Mouse (Mus musculus): Measurements from ENCODE around the gene Rin2. TPM values are rescaled to one million over a fixed set of nuclear protein-coding genes. Genes with fewer than 3 reads are reported as not detected.

The Rin2 gene
- polyA plus RNA-seq, 1 experiment from 2014 or later = 32.5 TPM

- WGBS = 49% methylated on average over 9 of the region's 9 CpGs
- no peak for ATAC-seq (ENCODE audit: low FRiP score, low TSS enrichment)
- peaks cover 7% of the 10 kb centered on the region; the same call in 1 of the 2 replicates for H3K36me3 ChIP-seq (ENCODE audit: insufficient read depth, low read length)
- H3K9me3 ChIP-seq (ENCODE audit: low read length) = peaks cover 8% of the 10 kb centered on the region
- no peak overlapping the region for H3K4me2 ChIP-seq (replicated peaks; ENCODE audit: low read depth, low read length)
- H3K9ac ChIP-seq (replicated peaks; ENCODE audit: low read length) = no peak overlapping the region
- no peak overlapping the region for H3K4me3 ChIP-seq (ENCODE audit: low read length)
- H3K4me1 ChIP-seq (ENCODE audit: insufficient read depth, low read length) = peaks cover 83% of the 10 kb centered on the region
- H3K27me3 ChIP-seq (ENCODE audit: insufficient read depth, low read length) = no peaks in the 10 kb centered on the region
- peak overlapping the region; percentile 61 for H3K27ac ChIP-seq (ENCODE audit: low read length)
Measured at GRCm38 (mm10) chr2:145680762-145681161, 5.7 kb downstream of the Rin2 start.

- no peak overlapping the region for H3K4me3 ChIP-seq (ENCODE audit: low read length)
- no peak for ATAC-seq (ENCODE audit: low FRiP score, low TSS enrichment)
- H3K36me3 ChIP-seq (ENCODE audit: insufficient read depth, low read length) = peaks cover 7% of the 10 kb centered on the region; the same call in 1 of the 2 replicates
- 77% methylated on average over 4 of the region's 4 CpGs for WGBS
- no peak overlapping the region for H3K4me2 ChIP-seq (replicated peaks; ENCODE audit: low read depth, low read length)
- no peaks in the 10 kb centered on the region for H3K27me3 ChIP-seq (ENCODE audit: insufficient read depth, low read length)
- H3K4me1 ChIP-seq (ENCODE audit: insufficient read depth, low read length) = peaks cover 75% of the 10 kb centered on the region
- H3K9me3 ChIP-seq (ENCODE audit: low read length) = peaks cover 8% of the 10 kb centered on the region
- H3K27ac ChIP-seq (ENCODE audit: low read length) = peak overlapping the region; percentile 61; the same call in 1 of the 2 replicates
- no peak overlapping the region for H3K9ac ChIP-seq (replicated peaks; ENCODE audit: low read length)
Measured at GRCm38 (mm10) chr2:145681626-145682025, 6.6 kb downstream of the Rin2 start.

GRCm38 (mm10) chr2:145682924-145683323, 7.9 kb downstream of the Rin2 start:
- peak overlapping the region; percentile 58; the same call in 1 of the 2 replicates for H3K27ac ChIP-seq (ENCODE audit: low read length)
- H3K4me2 ChIP-seq (replicated peaks; ENCODE audit: low read depth, low read length) = no peak overlapping the region
- no peak overlapping the region for H3K9ac ChIP-seq (replicated peaks; ENCODE audit: low read length)
- WGBS = 24% methylated on average over 3 of the region's 3 CpGs
- no peaks in the 10 kb centered on the region for H3K27me3 ChIP-seq (ENCODE audit: insufficient read depth, low read length)
- H3K4me3 ChIP-seq (ENCODE audit: low read length) = no peak overlapping the region
- H3K36me3 ChIP-seq (ENCODE audit: insufficient read depth, low read length) = 0 out of 2 replicates have a peak, but pooled peaks cover 4% of the 10 kb centered on the region
- H3K4me1 ChIP-seq (ENCODE audit: insufficient read depth, low read length) = peaks cover 62% of the 10 kb centered on the region
- H3K9me3 ChIP-seq (ENCODE audit: low read length) = no peaks in the 10 kb centered on the region
- no peak for ATAC-seq (ENCODE audit: low FRiP score, low TSS enrichment)

GRCm38 (mm10) chr2:145683536-145683935, 8.5 kb downstream of the Rin2 start:
- WGBS = 55% methylated on average over 3 of the region's 3 CpGs
- ATAC-seq (ENCODE audit: low FRiP score, low TSS enrichment) = peak; percentile 64
- Histone ChIP-seq H3K9ac (replicated peaks; ENCODE audit: low read length) (no peak overlapping the region), H3K4me2 (replicated peaks; ENCODE audit: low read depth, low read length) (no peak overlapping the region), H3K4me3 (ENCODE audit: low read length) (no peak overlapping the region), H3K27me3 (ENCODE audit: insufficient read depth, low read length) (no peaks in the 10 kb centered on the region), H3K4me1 (ENCODE audit: insufficient read depth, low read length) (peaks cover 56% of the 10 kb centered on the region), H3K9me3 (ENCODE audit: low read length) (no peaks in the 10 kb centered on the region), H3K36me3 (ENCODE audit: insufficient read depth, low read length) (0 out of 2 replicates have a peak, but pooled peaks cover 4% of the 10 kb centered on the region), H3K27ac (ENCODE audit: low read length) (peak overlapping the region; percentile 28; the same call in 1 of the 2 replicates)

GRCm38 (mm10) chr2:145684151-145684550, 9.1 kb downstream of the Rin2 start:
- Histone ChIP-seq H3K36me3 (ENCODE audit: insufficient read depth, low read length) (0 out of 2 replicates have a peak, but pooled peaks cover 4% of the 10 kb centered on the region), H3K27ac (ENCODE audit: low read length) (no peak overlapping the region), H3K4me3 (ENCODE audit: low read length) (no peak overlapping the region), H3K9ac (replicated peaks; ENCODE audit: low read length) (no peak overlapping the region), H3K27me3 (ENCODE audit: insufficient read depth, low read length) (no peaks in the 10 kb centered on the region), H3K4me1 (ENCODE audit: insufficient read depth, low read length) (peaks cover 53% of the 10 kb centered on the region), H3K4me2 (replicated peaks; ENCODE audit: low read depth, low read length) (no peak overlapping the region), H3K9me3 (ENCODE audit: low read length) (no peaks in the 10 kb centered on the region)
- ATAC-seq (ENCODE audit: low FRiP score, low TSS enrichment) = no peak
- 91% methylated on average over 1 of the region's 1 CpGs for whole genome bisulfite sequencing

- Histone ChIP-seq H3K9me3 (ENCODE audit: low read length) (no peaks in the 10 kb centered on the region), H3K9ac (replicated peaks; ENCODE audit: low read length) (no peak overlapping the region), H3K27ac (ENCODE audit: low read length) (no peak overlapping the region), H3K36me3 (ENCODE audit: insufficient read depth, low read length) (0 out of 2 replicates have a peak, but pooled peaks cover 4% of the 10 kb centered on the region), H3K4me3 (ENCODE audit: low read length) (no peak overlapping the region), H3K4me1 (ENCODE audit: insufficient read depth, low read length) (peaks cover 54% of the 10 kb centered on the region), H3K27me3 (ENCODE audit: insufficient read depth, low read length) (no peaks in the 10 kb centered on the region), H3K4me2 (replicated peaks; ENCODE audit: low read depth, low read length) (no peak overlapping the region)
- WGBS = 72% methylated on average over 8 of the region's 8 CpGs
- no peak for ATAC-seq (ENCODE audit: low FRiP score, low TSS enrichment)
Measured at GRCm38 (mm10) chr2:145684891-145685290, 9.9 kb downstream of the Rin2 start.

GRCm38 (mm10) chr2:145686017-145686416, 11.0 kb downstream of the Rin2 start:
- no peaks in the 10 kb centered on the region for H3K9me3 ChIP-seq (ENCODE audit: low read length)
- H3K36me3 ChIP-seq (ENCODE audit: insufficient read depth, low read length) = 0 out of 2 replicates have a peak, but pooled peaks cover 4% of the 10 kb centered on the region
- H3K4me3 ChIP-seq (ENCODE audit: low read length) = no peak overlapping the region
- 75% methylated on average over 4 of the region's 4 CpGs for WGBS
- no peak overlapping the region for H3K9ac ChIP-seq (replicated peaks; ENCODE audit: low read length)
- no peak; the same call in 1 of the 2 replicates for ATAC-seq (ENCODE audit: low FRiP score, low TSS enrichment)
- H3K4me1 ChIP-seq (ENCODE audit: insufficient read depth, low read length) = peaks cover 48% of the 10 kb centered on the region
- H3K4me2 ChIP-seq (replicated peaks; ENCODE audit: low read depth, low read length) = no peak overlapping the region
- H3K27ac ChIP-seq (ENCODE audit: low read length) = no peak overlapping the region
- H3K27me3 ChIP-seq (ENCODE audit: insufficient read depth, low read length) = no peaks in the 10 kb centered on the region

- H3K4me1 ChIP-seq (ENCODE audit: insufficient read depth, low read length) = peaks cover 14% of the 10 kb centered on the region
- no peak overlapping the region for H3K4me2 ChIP-seq (replicated peaks; ENCODE audit: low read depth, low read length)
- no peak for ATAC-seq (ENCODE audit: low FRiP score, low TSS enrichment)
- 87% methylated on average over 10 of the region's 10 CpGs for WGBS
- no peak overlapping the region for H3K4me3 ChIP-seq (ENCODE audit: low read length)
- H3K27ac ChIP-seq (ENCODE audit: low read length) = no peak overlapping the region
- H3K27me3 ChIP-seq (ENCODE audit: insufficient read depth, low read length) = no peaks in the 10 kb centered on the region
- no peaks in the 10 kb centered on the region for H3K9me3 ChIP-seq (ENCODE audit: low read length)
- 0 out of 2 replicates have a peak, but pooled peaks cover 4% of the 10 kb centered on the region for H3K36me3 ChIP-seq (ENCODE audit: insufficient read depth, low read length)
- no peak overlapping the region for H3K9ac ChIP-seq (replicated peaks; ENCODE audit: low read length)
Measured at GRCm38 (mm10) chr2:145691367-145692009, 16.5 kb downstream of the Rin2 start.

GRCm38 (mm10) chr2:145697160-145697559, 22.1 kb downstream of the Rin2 start:
- Histone ChIP-seq H3K9me3 (ENCODE audit: low read length) (no peaks in the 10 kb centered on the region), H3K4me2 (replicated peaks; ENCODE audit: low read depth, low read length) (no peak overlapping the region), H3K27me3 (ENCODE audit: insufficient read depth, low read length) (no peaks in the 10 kb centered on the region), H3K36me3 (ENCODE audit: insufficient read depth, low read length) (0 out of 2 replicates have a peak, but pooled peaks cover 4% of the 10 kb centered on the region), H3K4me3 (ENCODE audit: low read length) (no peak overlapping the region), H3K4me1 (ENCODE audit: insufficient read depth, low read length) (peaks cover 14% of the 10 kb centered on the region; the same call in 1 of the 2 replicates), H3K27ac (ENCODE audit: low read length) (no peak overlapping the region), H3K9ac (replicated peaks; ENCODE audit: low read length) (no peak overlapping the region)
- no peak for ATAC-seq (ENCODE audit: low FRiP score, low TSS enrichment)
- WGBS = 89% methylated on average over 6 of the region's 6 CpGs

GRCm38 (mm10) chr2:145699414-145700071, 24.5 kb downstream of the Rin2 start:
- no peaks in the 10 kb centered on the region for H3K36me3 ChIP-seq (ENCODE audit: insufficient read depth, low read length)
- no peak overlapping the region for H3K9ac ChIP-seq (replicated peaks; ENCODE audit: low read length)
- H3K9me3 ChIP-seq (ENCODE audit: low read length) = no peaks in the 10 kb centered on the region
- no peaks in the 10 kb centered on the region for H3K27me3 ChIP-seq (ENCODE audit: insufficient read depth, low read length)
- ATAC-seq (ENCODE audit: low FRiP score, low TSS enrichment) = peak; percentile 81
- H3K4me2 ChIP-seq (replicated peaks; ENCODE audit: low read depth, low read length) = no peak overlapping the region
- peaks cover 14% of the 10 kb centered on the region; the same call in 1 of the 2 replicates for H3K4me1 ChIP-seq (ENCODE audit: insufficient read depth, low read length)
- H3K4me3 ChIP-seq (ENCODE audit: low read length) = no peak overlapping the region
- 38% methylated on average over 6 of the region's 6 CpGs for WGBS
- no peak overlapping the region for H3K27ac ChIP-seq (ENCODE audit: low read length)
